Mouse (Mus musculus) embryonic facial prominence, embryonic 14.5 days (tissue): ENCODE measurements at regions not wholly inside any gene's neighbourhood (a gene's known extent, or its start where the extent isn't known, plus 50 kb on each side); places are given as distances from the start of the nearest gene placed in this dataset.

Experiments used
- ATAC-seq: fragments of 200-750 bp; cut with Nextera tagmentation; 2 replicates; pipeline ENCODE4 v1.8.0; 2017; ENCODE audit warnings: low read depth, moderate number of reproducible peaks, moderate TSS enrichment
- DNase-seq: peaks from one replicate; pipeline ENCODE4 v3.0.0-alpha.2; 2015; ENCODE audit warnings: low spot score
- H3K27ac ChIP-seq: fragments of 300-500 bp; sonication (generic); replicated peaks from 2 replicates; pipeline ENCODE4 v1.5.1; 2014; ENCODE audit warnings: low read depth, mild to moderate bottlenecking, low read length, moderate library complexity
- H3K27me3 ChIP-seq: fragments of 300-500 bp; sonication (generic); replicated peaks from 2 replicates; pipeline ENCODE4 v1.6.1; 2014; ENCODE audit warnings: low read length; ENCODE audit not compliant: control insufficient read depth, insufficient read depth
- H3K36me3 ChIP-seq: fragments of 300-500 bp; sonication (generic); 2 replicates; pipeline ENCODE4 v1.6.1; 2014; ENCODE audit warnings: low read length, mixed read lengths; ENCODE audit not compliant: control insufficient read depth, insufficient read depth
- H3K4me1 ChIP-seq: fragments of 300-500 bp; sonication (generic); 2 replicates; pipeline ENCODE4 v1.6.1; 2014; ENCODE audit warnings: antibody characterized with exemption, low read length; ENCODE audit not compliant: control insufficient read depth, insufficient read depth
- H3K4me2 ChIP-seq: fragments of 300-500 bp; sonication (generic); 2 replicates; pipeline ENCODE4 v1.6.1; 2014; ENCODE audit warnings: low read depth, mild to moderate bottlenecking, low read length, moderate library complexity, mixed read lengths
- H3K4me3 ChIP-seq: fragments of 300-500 bp; sonication (generic); 2 replicates; pipeline ENCODE4 v1.5.1; 2014; ENCODE audit warnings: low read depth, mild to moderate bottlenecking, low read length
- H3K9ac ChIP-seq: fragments of 300-500 bp; sonication (generic); 2 replicates; pipeline ENCODE4 v1.6.1; 2014; ENCODE audit warnings: low read depth, mild to moderate bottlenecking, low read length, moderate library complexity, mixed read lengths
- H3K9me3 ChIP-seq: fragments of 300-500 bp; sonication (generic); 2 replicates; pipeline ENCODE4 v1.6.1; 2016; ENCODE audit warnings: low read length; ENCODE audit not compliant: control insufficient read depth
- WGBS: fragments of 180-500 bp; shearing (Covaris S2); extraction: QIAGEN DNeasy Blood & Tissue Kit; methylation state at CpG from one replicate; pipeline ENCODE4 v1.1.7; 2014; 5-methylcytosine and 5-hydroxymethylcytosine counted together

DNA sequence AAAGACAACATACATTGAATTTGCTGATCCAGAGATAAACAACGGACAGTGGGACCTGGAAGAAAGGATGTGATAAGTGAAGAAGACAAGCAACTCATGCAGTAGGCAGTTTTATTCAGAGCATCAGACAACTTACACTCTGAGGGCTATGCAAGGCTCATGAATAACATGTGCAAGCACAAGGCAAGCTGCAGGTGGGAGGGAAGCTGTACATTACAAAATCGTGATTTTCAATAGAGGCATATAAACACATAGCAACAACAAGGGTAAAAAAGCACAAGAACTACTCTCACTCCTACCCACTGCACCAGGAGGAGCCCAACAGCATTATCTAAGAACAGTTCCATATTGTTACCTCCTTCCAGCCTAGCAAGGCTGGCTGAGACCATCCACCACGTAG, 390.5 kb downstream of the Tecrl start:
- Histone ChIP-seq H3K27ac (no peak overlapping the region), H3K36me3 (no peaks in the 10 kb centered on the region), H3K4me1 (no peaks in the 10 kb centered on the region), H3K4me3 (no peak overlapping the region), H3K27me3 (no peaks in the 10 kb centered on the region), H3K4me2 (no peak overlapping the region), H3K9ac (no peak overlapping the region), H3K9me3 (no peaks in the 10 kb centered on the region)
- whole genome bisulfite sequencing = 80% methylated on average over 3 of the region's 3 CpGs
- DNase-seq = no peak
- no peak for ATAC-seq

DNA sequence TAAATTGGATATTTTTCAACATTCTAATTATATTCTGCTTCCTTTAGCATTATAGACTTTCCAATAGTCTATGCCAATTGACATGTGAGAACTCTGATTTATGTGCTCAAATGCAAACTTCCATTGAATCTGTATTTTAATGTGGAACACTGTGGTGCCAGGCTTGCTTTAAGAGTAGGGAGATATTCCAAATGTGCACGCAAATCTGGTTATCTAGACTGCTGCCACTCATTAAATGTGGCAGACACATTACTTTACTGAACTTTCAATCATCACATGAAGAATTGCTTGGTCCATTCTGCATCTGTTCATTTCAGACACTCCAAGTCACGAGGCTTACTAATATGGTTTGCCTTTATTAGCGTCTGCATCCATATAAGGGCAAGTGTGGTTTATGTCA, 399.0 kb downstream of the Tecrl start:
- Histone ChIP-seq H3K4me1 (no peaks in the 10 kb centered on the region), H3K4me3 (no peak overlapping the region), H3K36me3 (no peaks in the 10 kb centered on the region), H3K9me3 (no peaks in the 10 kb centered on the region), H3K9ac (no peak overlapping the region), H3K4me2 (no peak overlapping the region), H3K27ac (no peak overlapping the region), H3K27me3 (no peaks in the 10 kb centered on the region)
- no peak for DNase-seq
- WGBS = 73% methylated on average over 3 of the region's 3 CpGs
- no peak for ATAC-seq

DNA sequence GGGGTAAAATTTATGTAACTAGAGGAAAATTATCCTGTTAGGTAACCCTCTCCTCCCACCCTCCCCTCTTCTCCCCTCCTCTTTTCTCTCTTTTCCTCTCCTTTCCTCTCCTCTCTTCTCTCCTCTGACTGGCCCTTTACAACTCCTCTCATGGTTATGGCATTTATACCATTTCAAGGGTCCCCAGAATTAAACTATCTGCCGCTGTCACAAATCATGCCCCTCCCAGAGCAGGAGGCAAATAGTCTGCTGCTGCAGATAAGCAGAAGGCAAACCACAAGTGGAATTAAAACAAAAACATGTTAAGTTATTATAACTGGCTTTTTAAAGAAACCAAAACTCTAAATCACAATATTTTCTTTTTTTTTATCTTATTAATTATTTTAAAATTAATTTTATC, 407.9 kb downstream of the Tecrl start:
- no peaks in the 10 kb centered on the region for H3K27me3 ChIP-seq
- no peak overlapping the region for H3K4me3 ChIP-seq
- no peak overlapping the region for H3K4me2 ChIP-seq
- no peak overlapping the region for H3K9ac ChIP-seq
- DNase-seq (no peak), ATAC-seq (no peak)
- 76% methylated on average over 1 of the region's 1 CpGs for WGBS
- H3K36me3 ChIP-seq = no peaks in the 10 kb centered on the region
- H3K27ac ChIP-seq = no peak overlapping the region
- H3K4me1 ChIP-seq = no peaks in the 10 kb centered on the region
- no peaks in the 10 kb centered on the region for H3K9me3 ChIP-seq

DNA sequence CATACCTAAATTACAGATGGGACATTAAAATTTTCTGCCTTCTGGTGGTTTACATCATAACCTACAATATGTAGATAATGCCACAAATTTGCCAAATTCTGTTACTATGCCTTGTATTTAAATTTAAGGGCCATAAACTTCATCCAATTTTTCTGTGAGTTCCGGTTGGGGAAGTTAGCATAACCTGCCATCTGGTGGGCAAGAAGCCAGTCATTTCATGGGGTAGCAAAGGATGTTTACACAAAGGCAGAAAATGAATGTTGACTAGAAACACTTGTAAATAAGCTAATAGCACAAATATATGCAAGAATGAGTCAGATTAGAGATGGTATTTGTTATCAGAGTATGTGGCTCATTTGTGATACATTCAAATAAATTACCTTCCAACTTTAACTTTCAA, 415.2 kb downstream of the Tecrl start:
- WGBS = 71% methylated on average over 1 of the region's 1 CpGs
- H3K4me3 ChIP-seq = no peak overlapping the region
- no peak overlapping the region for H3K4me2 ChIP-seq
- no peak overlapping the region for H3K9ac ChIP-seq
- no peaks in the 10 kb centered on the region for H3K9me3 ChIP-seq
- DNase-seq (no peak), ATAC-seq (no peak)
- no peaks in the 10 kb centered on the region for H3K4me1 ChIP-seq
- H3K36me3 ChIP-seq = no peaks in the 10 kb centered on the region
- H3K27ac ChIP-seq = no peak overlapping the region
- H3K27me3 ChIP-seq = no peaks in the 10 kb centered on the region

DNA sequence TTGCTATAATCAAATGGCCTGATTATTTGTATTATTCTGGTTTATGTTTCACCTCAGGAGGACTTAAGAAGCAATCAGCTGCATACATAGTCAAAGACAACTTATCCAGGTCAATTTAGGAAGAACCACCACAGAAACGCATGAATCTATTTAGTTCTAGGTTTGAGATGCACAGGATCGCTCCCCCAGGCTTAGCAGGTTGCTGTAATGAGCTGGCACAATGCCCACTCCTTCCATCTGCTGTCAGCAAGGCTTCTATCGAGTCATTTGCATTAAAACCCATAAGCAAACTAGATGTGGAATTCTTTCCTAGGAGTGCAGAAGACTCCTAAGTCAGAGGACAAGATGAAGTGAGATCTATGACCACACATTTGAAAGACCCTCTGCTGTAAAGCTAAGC, 455.6 kb downstream of the Tecrl start:
- no peak overlapping the region for H3K4me2 ChIP-seq
- no peaks in the 10 kb centered on the region for H3K36me3 ChIP-seq
- WGBS = 56% methylated on average over 3 of the region's 3 CpGs
- DNase-seq (peak; percentile 14), ATAC-seq (no peak)
- no peak overlapping the region for H3K4me3 ChIP-seq
- H3K27ac ChIP-seq = no peak overlapping the region
- no peaks in the 10 kb centered on the region for H3K27me3 ChIP-seq
- no peaks in the 10 kb centered on the region for H3K4me1 ChIP-seq
- H3K9ac ChIP-seq = no peak overlapping the region
- no peaks in the 10 kb centered on the region for H3K9me3 ChIP-seq

DNA sequence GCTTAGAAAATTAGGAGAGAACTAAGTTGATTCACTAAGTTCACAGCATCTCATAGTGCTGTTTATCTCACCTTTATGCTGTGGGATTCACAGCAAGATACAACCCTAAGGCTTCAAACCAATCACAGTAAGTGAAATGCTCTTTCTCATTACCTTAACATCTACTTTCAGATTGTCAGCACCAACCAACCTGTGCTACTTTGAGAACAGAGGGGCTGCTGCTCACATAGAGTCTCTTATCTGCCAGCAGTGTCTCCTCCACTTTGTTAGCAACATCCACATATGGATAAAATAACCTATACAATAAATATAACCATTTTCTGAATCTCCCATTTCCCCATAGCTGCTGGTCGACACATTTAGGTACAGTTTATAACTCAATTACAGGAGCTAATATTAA, 456.1 kb downstream of the Tecrl start:
- ATAC-seq (no peak), DNase-seq (no peak)
- H3K4me2 ChIP-seq = no peak overlapping the region
- H3K27ac ChIP-seq = no peak overlapping the region
- H3K4me1 ChIP-seq = no peaks in the 10 kb centered on the region
- H3K9ac ChIP-seq = no peak overlapping the region
- H3K27me3 ChIP-seq = no peaks in the 10 kb centered on the region
- WGBS = 69% methylated on average over 1 of the region's 1 CpGs
- H3K4me3 ChIP-seq = no peak overlapping the region
- no peaks in the 10 kb centered on the region for H3K36me3 ChIP-seq
- H3K9me3 ChIP-seq = no peaks in the 10 kb centered on the region

DNA sequence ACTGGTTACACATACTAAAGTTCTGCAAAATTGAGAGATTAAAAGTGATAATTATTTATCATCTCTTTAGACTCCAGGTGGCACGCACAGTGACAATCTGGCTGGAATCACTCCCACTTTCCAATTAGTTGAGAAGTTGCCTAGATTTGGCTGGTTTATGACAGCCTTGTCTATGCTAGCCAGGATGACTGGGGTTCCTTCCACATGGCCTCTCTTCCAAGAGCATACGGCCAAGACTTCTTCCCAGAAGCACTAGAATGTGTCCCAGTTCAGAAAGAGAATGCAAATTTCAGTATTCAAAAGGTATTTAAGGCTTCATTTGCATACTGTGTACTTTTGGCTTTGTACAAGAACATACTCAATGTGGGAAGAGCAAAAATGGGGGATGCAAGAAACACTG, 456.6 kb downstream of the Tecrl start:
- H3K9ac ChIP-seq = no peak overlapping the region
- ATAC-seq (no peak), DNase-seq (no peak)
- H3K4me2 ChIP-seq = no peak overlapping the region
- WGBS = 74% methylated on average over 2 of the region's 2 CpGs
- no peaks in the 10 kb centered on the region for H3K27me3 ChIP-seq
- no peaks in the 10 kb centered on the region for H3K9me3 ChIP-seq
- no peaks in the 10 kb centered on the region for H3K4me1 ChIP-seq
- no peaks in the 10 kb centered on the region for H3K36me3 ChIP-seq
- no peak overlapping the region for H3K4me3 ChIP-seq
- H3K27ac ChIP-seq = no peak overlapping the region

DNA sequence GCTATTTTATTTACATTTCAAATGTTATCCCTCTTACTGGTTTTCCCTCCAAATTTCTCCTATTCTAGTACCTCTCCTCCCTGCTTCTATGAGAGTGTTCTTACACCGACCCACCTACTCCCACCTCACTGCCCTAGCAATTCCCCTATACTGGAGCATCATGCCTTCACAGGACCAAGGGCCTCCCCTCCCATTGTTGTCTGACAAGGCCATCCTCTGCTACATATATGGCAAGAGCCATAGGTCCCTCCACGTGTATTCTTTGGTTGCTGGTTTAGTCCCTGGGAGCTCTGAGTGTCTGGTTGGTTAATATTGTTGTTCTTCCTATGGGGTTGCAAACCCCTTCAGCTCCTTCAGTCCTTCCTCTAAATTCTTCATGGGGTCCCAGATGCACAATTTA, 485.7 kb downstream of the Tecrl start:
- Histone ChIP-seq H3K4me2 (no peak overlapping the region), H3K27ac (no peak overlapping the region), H3K9ac (no peak overlapping the region), H3K9me3 (no peaks in the 10 kb centered on the region), H3K36me3 (no peaks in the 10 kb centered on the region), H3K27me3 (no peaks in the 10 kb centered on the region), H3K4me3 (no peak overlapping the region), H3K4me1 (no peaks in the 10 kb centered on the region)
- no peak for DNase-seq
- no peak for ATAC-seq
- 73% methylated on average over 2 of the region's 2 CpGs for WGBS

DNA sequence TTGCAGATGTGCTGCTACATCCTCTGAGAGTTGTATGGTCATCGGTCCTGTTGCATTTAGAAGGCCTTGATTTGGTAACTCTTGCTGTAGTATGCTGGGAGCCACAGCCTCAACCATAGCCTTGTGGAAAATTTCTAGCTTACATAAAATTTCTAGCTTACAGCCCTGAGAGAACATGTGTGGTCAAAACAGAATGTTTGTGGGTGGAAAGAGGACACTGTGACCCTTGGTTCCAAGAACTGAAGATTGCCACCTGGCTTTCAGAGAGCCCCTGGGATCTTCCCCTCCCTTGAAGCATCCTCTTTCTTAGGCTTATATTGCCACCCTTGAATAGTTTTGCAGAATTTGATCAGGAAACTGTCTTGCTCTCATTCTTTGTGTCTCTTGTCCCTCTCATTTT, 490.6 kb downstream of the Tecrl start:
- Histone ChIP-seq H3K36me3 (no peaks in the 10 kb centered on the region), H3K27ac (no peak overlapping the region), H3K4me2 (no peak overlapping the region), H3K9ac (no peak overlapping the region), H3K4me3 (no peak overlapping the region), H3K9me3 (no peaks in the 10 kb centered on the region), H3K27me3 (no peaks in the 10 kb centered on the region), H3K4me1 (no peaks in the 10 kb centered on the region)
- WGBS = 71% methylated on average over 1 of the region's 1 CpGs
- DNase-seq (no peak), ATAC-seq (no peak)
